Mouse (Mus musculus): ENCODE measurements at regions not wholly inside any gene's neighbourhood (a gene's known extent, or its start where the extent isn't known, plus 50 kb on each side); places are given as distances from the start of the nearest gene placed in this dataset.

DNA sequence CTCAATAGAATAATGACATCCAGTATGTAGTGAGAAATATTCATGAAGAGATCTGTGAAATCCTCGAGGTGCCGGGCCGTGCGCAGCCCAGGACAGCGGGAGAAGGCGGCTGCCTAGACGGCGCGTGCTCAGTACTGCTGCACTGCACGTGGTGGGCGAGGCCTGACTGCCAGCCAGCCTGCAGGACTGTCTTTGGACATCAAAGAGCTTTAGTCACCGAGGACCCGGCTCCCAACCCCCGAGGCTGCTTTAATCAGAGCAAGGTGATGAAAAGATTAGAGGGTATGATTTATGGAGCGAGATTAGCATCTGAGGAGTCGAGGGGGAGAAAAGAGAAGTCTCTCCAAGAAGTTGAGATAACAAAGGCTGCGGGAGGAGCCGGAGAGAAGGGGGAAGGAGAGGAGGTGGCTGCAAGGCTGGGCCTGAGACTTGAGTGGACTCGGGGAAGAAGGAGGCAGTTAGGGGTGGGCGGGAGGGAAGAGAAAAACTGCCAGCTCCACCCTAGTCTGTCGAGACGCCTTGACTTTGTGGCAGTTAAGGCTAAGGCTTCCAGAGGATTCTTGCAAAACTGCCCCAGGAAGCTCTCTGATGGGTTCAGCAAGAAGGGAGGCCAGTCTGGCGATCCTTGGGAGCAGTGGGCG, 271.6 kb upstream of the 4930535I16Rik start:
- in situ Hi-C loops (cut with MboI, MseI): loop anchor here in 1 of 2 experiments (10.0 kb wide), 1 partner anchor 1395 kb away; no protein-coding TSS in a partner anchor

DNA sequence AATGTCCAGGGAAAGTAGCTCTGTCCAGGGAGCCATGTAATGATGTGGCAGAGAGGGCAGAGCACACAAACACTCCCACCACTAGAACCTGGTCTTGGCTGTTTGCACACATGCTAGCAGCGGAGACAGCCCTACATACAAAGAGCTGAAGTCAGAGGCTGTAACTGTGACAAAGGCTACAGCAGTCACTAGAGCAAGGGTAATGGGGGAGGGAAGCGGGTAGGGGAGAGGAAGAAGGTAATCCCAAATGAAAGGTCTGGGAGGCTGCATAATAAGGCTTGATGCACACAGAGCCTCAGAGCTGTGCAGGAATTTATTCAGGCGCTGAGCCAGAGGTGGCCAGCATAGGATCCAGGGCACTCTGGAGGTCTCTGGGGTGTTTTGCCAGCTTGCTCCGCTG, 269.3 kb upstream of the 4930535I16Rik start:
- in situ Hi-C loops (cut with MboI, MseI): loop anchor here in 1 of 2 experiments (10.0 kb wide), 1 partner anchor 1398 kb away; no protein-coding TSS in a partner anchor

GRCm38 (mm10) chr4:124181335-124181734, 263.5 kb upstream of the 4930535I16Rik start:
- in situ Hi-C loops (cut with MboI, MseI): loop anchor here in 1 of 2 experiments (10.0 kb wide), 1 partner anchor 1403 kb away; no protein-coding TSS in a partner anchor

DNA sequence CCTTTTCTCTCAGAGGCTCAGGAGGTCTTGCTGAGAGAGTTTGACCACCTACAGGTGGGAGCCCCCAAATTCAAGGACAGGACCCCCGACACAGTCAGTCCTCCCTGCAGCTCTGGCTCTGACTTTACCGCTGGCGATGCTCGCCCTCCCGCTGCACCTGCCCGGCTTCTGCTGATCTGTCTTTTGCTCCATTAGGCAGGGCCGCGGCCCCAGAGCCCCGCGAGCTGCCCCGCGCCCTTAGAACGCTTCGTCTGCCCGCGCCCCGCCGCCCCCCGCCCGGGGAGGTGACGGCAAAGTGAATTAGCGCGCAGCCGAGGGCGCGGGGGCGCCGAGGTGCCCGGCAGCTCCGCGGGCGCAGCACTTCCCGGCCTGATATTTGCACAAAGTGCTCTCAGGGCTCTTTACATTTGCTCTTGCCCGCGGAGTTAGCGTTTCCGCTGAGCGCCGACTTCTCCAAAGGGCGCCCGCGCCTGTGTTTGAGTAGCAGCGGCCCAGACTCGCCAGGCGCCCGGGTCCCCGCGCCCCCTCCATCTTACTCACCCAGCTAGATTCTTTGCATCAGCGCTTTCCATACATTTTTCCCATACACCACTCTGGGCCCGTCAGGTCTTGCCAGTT, 260.7 kb upstream of the 4930535I16Rik start:
- in situ Hi-C loops (cut with MboI, MseI): no loop called here

DNA sequence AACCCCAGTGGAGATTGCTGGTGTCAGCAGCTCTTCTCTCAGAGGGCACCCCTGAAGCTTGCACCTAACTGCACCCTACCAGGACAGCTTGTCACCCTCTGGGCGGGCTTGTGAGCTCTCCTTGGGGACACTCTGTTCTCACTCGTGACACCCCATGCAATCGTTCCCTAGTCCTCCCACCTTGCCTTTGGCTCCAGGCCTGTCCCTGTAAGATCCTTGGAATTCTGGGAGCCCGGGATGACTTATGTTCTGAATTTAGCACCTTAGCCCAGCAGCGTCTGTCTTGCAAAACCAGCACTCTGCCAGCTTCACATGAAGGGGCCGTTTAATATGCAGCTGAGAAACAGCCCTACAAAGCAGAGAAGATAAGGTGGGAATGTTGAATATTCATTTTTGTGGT, 257.7 kb upstream of the 4930535I16Rik start:
- in situ Hi-C loops (cut with MboI, MseI): no loop called here

DNA sequence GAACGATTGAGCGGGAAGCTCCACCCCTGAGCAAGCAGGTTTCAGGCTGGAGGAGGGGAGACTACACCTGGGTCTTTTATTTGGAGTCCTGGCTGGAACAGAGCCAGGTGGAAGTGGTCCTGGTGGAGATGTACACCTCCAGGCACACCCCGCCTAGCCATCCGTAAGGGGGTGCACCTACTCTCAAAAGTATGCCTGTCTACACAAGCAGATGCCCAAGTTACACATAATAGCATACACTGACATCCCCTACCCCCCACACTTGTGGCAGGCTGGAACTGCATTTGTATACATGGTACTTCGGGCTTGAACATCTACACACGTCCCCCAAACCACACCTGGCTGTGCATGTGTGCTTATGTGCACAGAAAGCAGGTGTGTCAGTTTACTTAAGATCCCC, 236.8 kb upstream of the 4930535I16Rik start:
- in situ Hi-C loops (cut with MboI, MseI): no loop called here

DNA sequence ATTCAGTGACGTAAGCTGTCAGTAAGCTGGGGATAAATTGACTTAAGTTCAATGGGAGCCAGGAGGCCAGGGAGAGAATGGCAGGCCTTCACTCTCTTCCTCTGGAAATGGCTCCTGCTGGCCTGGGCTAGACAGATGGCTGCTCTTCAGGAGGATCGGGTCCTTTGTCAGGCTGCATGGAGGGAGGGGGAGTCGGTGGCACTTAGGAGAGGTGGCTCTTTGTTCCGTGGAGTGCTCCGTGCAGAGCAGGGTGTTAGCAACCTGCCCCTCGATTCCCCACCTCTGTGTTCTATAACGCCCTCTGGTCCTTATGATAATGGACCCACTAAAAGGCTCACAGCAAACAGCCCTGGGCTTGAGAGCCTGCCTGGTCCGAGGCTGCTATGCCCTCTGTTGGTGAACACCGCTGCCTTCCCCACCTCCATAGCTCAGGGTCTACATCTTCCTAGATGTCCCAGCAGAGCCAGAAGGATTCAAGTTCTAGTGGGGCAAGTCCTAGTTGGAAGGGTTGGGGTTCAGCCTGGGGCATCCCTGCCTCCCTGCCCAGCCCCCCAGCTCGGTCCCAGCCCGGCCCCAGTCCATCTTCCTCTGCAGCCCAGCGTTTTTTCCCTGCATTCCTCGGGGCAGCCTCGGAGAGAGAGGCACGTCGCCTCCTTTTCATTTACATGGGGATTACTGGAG, 232.1 kb upstream of the 4930535I16Rik start:
- in situ Hi-C loops (cut with MboI, MseI): no loop called here

GRCm38 (mm10) chr4:124149037-124149436, 231.2 kb upstream of the 4930535I16Rik start:
- in situ Hi-C loops (cut with MboI, MseI): no loop called here

- in situ Hi-C loops (cut with MboI, MseI): no loop called here
These were observed 229.5 kb upstream of the 4930535I16Rik start for GRCm38 (mm10) chr4:124147276-124147675.

GRCm38 (mm10) chr4:124146135-124146534, 228.3 kb upstream of the 4930535I16Rik start:
- in situ Hi-C loops (cut with MboI, MseI): no loop called here

- in situ Hi-C loops (cut with MboI, MseI): no loop called here
These were observed 225.8 kb upstream of the 4930535I16Rik start for GRCm38 (mm10) chr4:124143630-124144029.

GRCm38 (mm10) chr4:124143226-124143625, 225.4 kb upstream of the 4930535I16Rik start:
- in situ Hi-C loops (cut with MboI, MseI): no loop called here

GRCm38 (mm10) chr4:124142083-124142482, 224.3 kb upstream of the 4930535I16Rik start:
- in situ Hi-C loops (cut with MboI, MseI): no loop called here

DNA sequence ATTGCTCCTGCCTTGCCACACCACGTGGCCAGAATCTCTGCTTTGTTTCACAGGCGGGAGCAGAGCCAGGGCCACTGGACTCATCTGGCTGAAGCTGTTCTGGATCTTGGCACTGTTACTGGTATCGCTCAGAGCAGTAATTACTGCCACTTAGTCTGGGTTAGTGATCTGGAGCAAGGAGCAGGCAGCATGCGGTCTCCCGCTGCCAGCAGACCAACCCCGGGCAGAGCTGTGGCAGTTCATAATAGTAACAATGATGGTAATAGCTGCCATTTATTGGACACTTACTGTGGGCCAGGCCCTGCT, 217.3 kb upstream of the 4930535I16Rik start:
- in situ Hi-C loops (cut with MboI, MseI): loop anchor here in 1 of 2 experiments (10.0 kb wide), 1 partner anchor 770 kb away; no protein-coding TSS in a partner anchor

DNA sequence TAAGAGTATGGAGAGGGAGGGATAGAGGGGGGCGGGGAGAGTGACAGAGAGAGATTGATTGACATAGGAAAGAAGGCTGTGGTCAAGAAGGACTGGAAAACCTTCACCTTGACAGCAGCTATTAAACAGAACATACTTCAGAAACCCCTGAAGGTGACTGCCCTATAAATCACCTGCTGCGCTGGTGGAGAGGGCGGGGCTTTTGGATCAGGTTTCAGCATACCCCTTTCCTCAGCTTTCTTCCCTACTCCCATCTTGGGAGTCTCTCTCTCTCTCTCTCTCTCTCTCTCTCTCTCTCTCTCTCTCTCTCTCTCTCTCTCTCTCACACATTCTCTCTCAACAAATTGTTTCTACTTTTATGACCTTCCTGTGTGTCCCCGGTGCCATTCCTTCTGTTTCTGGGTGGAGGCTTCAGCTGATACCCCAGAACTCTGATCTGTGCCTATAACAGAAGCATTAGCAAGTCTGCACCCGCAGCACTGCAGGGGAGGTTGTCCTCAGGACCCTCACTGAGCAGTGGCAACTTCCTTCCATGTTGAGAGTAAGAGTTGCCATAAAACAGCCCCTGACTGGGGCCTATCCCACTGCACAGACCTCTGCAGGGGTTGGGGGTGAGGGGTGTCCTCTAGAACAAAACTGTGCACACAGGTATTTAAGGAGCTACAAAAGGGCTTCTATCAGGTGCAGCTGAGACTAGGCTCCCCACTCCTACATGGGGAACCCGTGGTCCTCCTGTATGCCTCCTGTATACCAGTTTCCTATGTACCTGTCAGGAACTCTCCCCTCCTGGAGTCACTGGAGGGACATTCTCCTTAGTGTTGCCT, 216.7 kb upstream of the 4930535I16Rik start:
- in situ Hi-C loops (cut with MboI, MseI): loop anchor here in 1 of 2 experiments (10.0 kb wide), 1 partner anchor 770 kb away; no protein-coding TSS in a partner anchor

DNA sequence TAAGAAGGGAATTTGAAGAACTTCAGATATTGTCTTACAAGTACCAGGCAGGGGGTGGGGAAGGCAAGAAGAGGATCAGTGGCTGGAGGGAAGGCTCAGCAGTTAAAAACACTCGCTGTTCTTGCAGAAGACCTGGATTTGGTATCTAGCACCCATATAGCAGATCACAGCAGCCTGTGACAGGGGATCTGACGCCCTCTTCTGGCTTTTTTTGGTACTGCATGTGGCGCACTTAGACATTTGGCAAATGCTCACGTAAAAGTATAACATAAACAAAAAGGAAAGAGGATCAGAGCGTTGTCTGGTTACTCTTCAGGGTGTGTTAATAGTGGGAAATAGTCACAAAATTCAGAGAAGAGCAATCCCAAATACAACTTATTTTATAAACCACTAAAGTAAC, 213.1 kb upstream of the 4930535I16Rik start:
- in situ Hi-C loops (cut with MboI, MseI): loop anchor here in 1 of 2 experiments (10.0 kb wide), 1 partner anchor 774 kb away; no protein-coding TSS in a partner anchor

- in situ Hi-C loops (cut with MboI, MseI): no loop called here
These were observed 208.4 kb upstream of the 4930535I16Rik start for GRCm38 (mm10) chr4:124126258-124126657.

DNA sequence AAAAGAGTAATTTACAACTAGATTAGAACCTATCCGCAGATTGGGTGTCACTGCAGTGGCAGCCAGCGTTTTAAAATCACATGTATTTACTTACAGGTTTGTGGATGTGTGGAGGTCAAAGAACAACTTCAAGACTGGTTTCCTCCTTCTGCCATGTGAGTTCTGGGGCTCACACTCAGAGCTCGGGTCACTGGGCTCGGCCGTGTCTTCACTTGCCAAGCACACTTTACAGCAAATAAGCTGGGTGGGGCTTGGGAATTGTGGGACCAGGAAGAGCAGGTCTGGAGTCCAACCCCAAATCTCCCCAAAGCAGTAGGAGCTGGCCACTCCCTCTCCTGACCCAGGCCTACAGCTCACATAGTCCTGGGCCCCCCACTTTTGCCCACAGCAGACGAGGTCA, 202.5 kb upstream of the 4930535I16Rik start:
- in situ Hi-C loops (cut with MboI, MseI): no loop called here

DNA sequence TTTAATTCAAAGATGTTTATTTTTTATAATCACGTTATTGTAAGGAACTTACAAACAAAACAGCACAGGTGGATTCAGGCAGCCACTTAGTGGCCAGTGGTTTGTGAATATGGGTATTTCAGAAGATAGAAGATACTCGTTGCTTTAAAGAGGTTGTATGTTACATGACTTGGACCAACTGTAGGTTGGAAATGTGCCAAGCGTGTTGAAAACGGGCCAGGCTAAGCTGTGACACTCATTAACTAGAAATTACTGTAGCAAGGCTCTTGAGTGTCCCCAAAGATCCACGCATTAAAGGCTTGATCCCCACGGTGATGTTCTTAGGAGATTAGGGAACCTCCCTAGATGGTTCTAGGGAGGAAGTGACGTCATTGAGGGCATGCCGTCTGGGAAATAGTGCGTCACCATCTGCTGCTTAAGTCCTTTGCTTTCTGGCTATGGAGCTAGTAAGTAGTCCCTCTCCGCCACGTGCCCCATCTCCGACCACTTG, 196.1 kb upstream of the 4930535I16Rik start:
- in situ Hi-C loops (cut with MboI, MseI): no loop called here

- in situ Hi-C loops (cut with MboI, MseI): no loop called here
These were observed 192.9 kb upstream of the 4930535I16Rik start for GRCm38 (mm10) chr4:124110705-124111104.

- in situ Hi-C loops (cut with MboI, MseI): no loop called here
These were observed 191.5 kb upstream of the 4930535I16Rik start for GRCm38 (mm10) chr4:124109371-124109770.

Measured in T-helper 17 cell (primary cell).